Mouse (Mus musculus) cerebellum, adult 2 months (tissue): ENCODE measurements around the gene Cela3b.

ENCODE experiments used
- CTCF ChIP-seq: fragments of 200-500 bp; IDR thresholded peaks from 2 replicates; pipeline ENCODE4 v1.5.1; 2011; ENCODE audit warnings: low read depth, mild to moderate bottlenecking, control low read depth, low read length, moderate library complexity, borderline replicate concordance; ENCODE audit not compliant: insufficient read depth
- POLR2A ChIP-seq: fragments of 200-500 bp; IDR thresholded peaks from 2 replicates; pipeline ENCODE4 v1.6.1; 2011; ENCODE audit warnings: low read length, control low read depth, borderline replicate concordance; ENCODE audit not compliant: insufficient read depth

DNA sequence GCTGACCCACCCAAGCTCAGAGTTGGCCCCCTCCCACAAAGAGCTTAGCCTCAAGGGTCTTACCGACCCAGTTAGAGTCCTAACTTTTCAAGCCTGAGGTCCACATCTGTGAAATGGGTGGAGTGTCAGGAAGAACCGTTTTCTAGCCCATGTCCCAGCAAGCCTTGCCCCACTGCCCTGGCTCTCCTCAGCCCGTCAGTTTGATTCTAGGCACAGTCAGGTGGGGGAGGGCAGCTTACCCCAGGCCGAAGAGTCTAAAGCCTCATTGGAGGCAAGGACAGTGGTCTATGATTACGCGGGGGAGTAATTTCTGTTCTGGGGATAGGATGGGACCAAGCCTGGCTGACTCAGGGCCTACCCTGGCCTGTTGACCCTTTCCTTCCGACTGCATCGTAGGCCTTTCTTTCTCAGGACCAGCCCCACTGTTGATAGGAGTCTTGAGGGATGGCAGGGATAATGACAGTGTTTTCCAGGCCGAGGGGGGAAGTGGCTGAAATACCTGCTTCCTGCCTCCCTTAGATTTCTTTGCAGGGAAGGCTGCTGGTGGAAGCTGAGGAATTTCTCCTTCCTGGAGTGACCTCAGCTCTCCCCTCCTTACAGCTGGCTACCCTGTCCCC is 40.5 kb upstream of the Cela3b start:
- TF ChIP-seq POLR2A (no peak), CTCF (no peak)
